Comparison of ENCODE assay signal across 23 mouse cellular contexts in the genomic region with DNA sequence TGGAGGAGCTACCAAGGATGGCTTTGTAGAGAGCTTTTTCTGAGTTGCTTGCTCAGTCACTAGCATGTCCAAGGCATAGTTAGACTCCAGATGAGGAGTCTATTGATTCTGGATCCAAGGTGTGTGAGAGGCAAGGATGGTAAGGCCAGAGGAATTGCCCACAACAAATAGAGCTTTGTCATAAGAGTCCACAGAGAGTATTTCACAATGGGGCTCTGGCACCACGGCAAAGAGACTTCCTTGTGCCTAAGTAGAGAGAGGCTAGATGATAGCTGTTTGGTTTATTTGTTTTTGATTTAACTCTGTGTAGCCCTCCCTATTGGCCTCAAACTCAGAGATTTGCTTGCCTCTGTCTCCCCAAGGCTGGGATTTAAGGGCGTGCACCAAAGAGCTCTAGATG. TPM values are rescaled to one million over a fixed set of nuclear protein-coding genes. Genes with fewer than 3 reads are reported as not detected.
A peak's percentile ranks its signal among the peaks of the same experiment; 100 is the strongest.
DNase-seq lines count a peak whose midpoint lies in the region; ATAC-seq and TF ChIP-seq lines count a peak whose summit lies in the region.
"Had no signal": no experiment of that assay in that cellular context is flagged by ENCODE, and none has a peak within 500 bp of the region (broad histone marks: within the 10 kb centered on the region; RNA-seq: fewer than 3 reads in every experiment).

No protein-coding gene starts in this region.

- H3K9ac ChIP-seq in liver, embryonic 12.5 days = no peak overlapping the region
- H3K9ac ChIP-seq in CH12.LX (ENCODE audit: insufficient read depth, low read depth) = peak overlapping the region; percentile 73
- H3K9ac ChIP-seq in liver, postnatal 0 days (replicated peaks) = no peak overlapping the region
- H3K9ac ChIP-seq: embryonic facial prominence, embryonic 12.5 days; heart, embryonic 12.5 days; limb, embryonic 13.5 days; midbrain, embryonic 12.5 days had no signal

- H3K27me3 ChIP-seq in liver, embryonic 12.5 days (replicated peaks) = no peaks in the 10 kb centered on the region
- H3K27me3 ChIP-seq in CH12.LX (replicated peaks) = no peaks in the 10 kb centered on the region
- no peaks in the 10 kb centered on the region for H3K27me3 ChIP-seq in liver, postnatal 0 days (ENCODE audit: insufficient read depth, low read length)
- H3K27me3 ChIP-seq: heart, embryonic 12.5 days had no signal

- DNase-seq in liver = no peak
- DNase-seq in CH12.LX (ENCODE audit: extremely low read depth) = no peak
- peak; percentile 17 for DNase-seq in fibroblast of lung, adult 2 months (ENCODE audit: low read depth)
- no peak for DNase-seq in liver, postnatal 0 days
- no peak for DNase-seq in urinary bladder, adult 18-20 months (ENCODE audit: low spot score in 2 of 2)
- DNase-seq in frontal cortex, postnatal 25 days (ENCODE audit: low spot score in 2 of 2) = no peak
- DNase-seq in spleen, postnatal 10 days (ENCODE audit: low spot score in 2 of 2) = no peak
- DNase-seq: adrenal gland, adult 2 months; cerebellum, adult 9-10 months; heart, postnatal 36 days; lung, postnatal 4 days; right cerebral cortex, postnatal 14 days; spleen, adult 18-20 months had no signal

- no peak for TF ChIP-seq CTCF in CH12.LX (conservative IDR thresholded peaks at IDR 0.05 in 1 of 2, IDR thresholded peaks at IDR 0.05 in 1 of 2; ENCODE audit: low read depth in 2 of 2, low read length in 2 of 2)
- TF ChIP-seq CTCF in liver, postnatal 0 days (IDR thresholded peaks at IDR 0.05; ENCODE audit: low read depth) = no peak

- peak overlapping the region; percentile 85; the same call in 1 of the 2 replicates for H3K27ac ChIP-seq in liver, embryonic 12.5 days
- H3K27ac ChIP-seq in CH12.LX (ENCODE audit: insufficient read depth, low read depth) = peak overlapping the region; percentile 96
- H3K27ac ChIP-seq in liver, postnatal 0 days (ENCODE audit: low read depth) = peak overlapping the region; percentile 82
- H3K27ac ChIP-seq: embryonic facial prominence, embryonic 12.5 days; hindbrain, postnatal 0 days; kidney, postnatal 0 days; limb, embryonic 13.5 days; midbrain, embryonic 12.5 days had no signal

- in situ Hi-C loops in CH12.LX (cut with MboI; ENCODE audit: low pct_ligation_motif_present, low pct_unique_long_range_greater_than_20kb, low sequenced_read_pairs) = no loop called here

- peaks cover 79% of the 10 kb centered on the region for H3K4me1 ChIP-seq in liver, embryonic 12.5 days
- peaks cover 36 to 72% of the 10 kb centered on the region in 2 experiments for H3K4me1 ChIP-seq in CH12.LX (ENCODE audit: control insufficient read depth in 1 of 2, insufficient read depth in 2 of 2)
- H3K4me1 ChIP-seq in liver, postnatal 0 days (ENCODE audit: insufficient read depth) = peaks cover 57% of the 10 kb centered on the region
- H3K4me1 ChIP-seq: embryonic facial prominence, embryonic 12.5 days; heart, embryonic 12.5 days had no signal

- ATAC-seq in liver, embryonic 12.5 days = no peak
- no peak for ATAC-seq in liver, postnatal 0 days
- ATAC-seq: forebrain, embryonic 14.5 days; hindbrain, postnatal 0 days; intestine, postnatal 0 days had no signal

- TF ChIP-seq EP300 in CH12.LX (IDR thresholded peaks at IDR 0.05; ENCODE audit: low read length) = no peak
- TF ChIP-seq EP300 in liver, postnatal 0 days (IDR thresholded peaks at IDR 0.05; ENCODE audit: low read depth) = no peak

- TF ChIP-seq RAD21 in CH12.LX (IDR thresholded peaks at IDR 0.05; ENCODE audit: low read depth, low read length) = no peak

- TF ChIP-seq POLR2A in CH12.LX (IDR thresholded peaks at IDR 0.05; ENCODE audit: low read depth, low read length) = no peak

- no peak overlapping the region for H3K4me2 ChIP-seq in liver, embryonic 12.5 days
- peak overlapping the region; percentile 71 for H3K4me2 ChIP-seq in CH12.LX (ENCODE audit: insufficient read depth, low read depth, poor library complexity, severe bottlenecking)
- peak overlapping the region; percentile 20; the same call in 1 of the 2 replicates for H3K4me2 ChIP-seq in liver, postnatal 0 days (ENCODE audit: low read depth, low read length)
- H3K4me2 ChIP-seq: embryonic facial prominence, embryonic 12.5 days; heart, embryonic 12.5 days; limb, embryonic 13.5 days; midbrain, embryonic 12.5 days had no signal

- WGBS in liver, embryonic 12.5 days (ENCODE audit: insufficient replicate concordance) = 71% methylated on average over 2 of the region's 2 CpGs
- WGBS in liver, postnatal 0 days (ENCODE audit: insufficient replicate concordance) = 61% methylated on average over 2 of the region's 2 CpGs

- H3K36me3 ChIP-seq in liver, embryonic 12.5 days = no peaks in the 10 kb centered on the region
- peaks cover 13 to 40% of the 10 kb centered on the region in 2 experiments for H3K36me3 ChIP-seq in CH12.LX (replicated peaks in 1 of 2; ENCODE audit: control insufficient read depth in 1 of 2, insufficient read depth in 1 of 2, low read length in 1 of 2)
- H3K36me3 ChIP-seq in liver, postnatal 0 days (replicated peaks; ENCODE audit: insufficient read depth, low read length) = no peaks in the 10 kb centered on the region
- H3K36me3 ChIP-seq: embryonic facial prominence, embryonic 12.5 days; heart, embryonic 12.5 days; limb, embryonic 13.5 days; midbrain, embryonic 12.5 days had no signal

- peaks cover 63% of the 10 kb centered on the region for H3K79me2 ChIP-seq in CH12.LX (replicated peaks; ENCODE audit: control insufficient read depth, extremely low read depth, insufficient read depth, poor library complexity, severe bottlenecking)

- H3K4me3 ChIP-seq in liver, embryonic 12.5 days = no peak overlapping the region
- no peak overlapping the region for H3K4me3 ChIP-seq in CH12.LX (replicated peaks in 1 of 3; ENCODE audit: low read depth in 2 of 3, low read length in 2 of 3, poor library complexity in 1 of 3)
- no peak overlapping the region for H3K4me3 ChIP-seq in liver, postnatal 0 days (ENCODE audit: low read depth, low read length)
- H3K4me3 ChIP-seq: embryonic facial prominence, embryonic 12.5 days; erythroblast, embryonic 14.5 days; heart, embryonic 12.5 days; limb, embryonic 13.5 days; midbrain, embryonic 12.5 days had no signal

- no peaks in the 10 kb centered on the region for H3K9me3 ChIP-seq in liver, embryonic 12.5 days (replicated peaks)
- H3K9me3 ChIP-seq in CH12.LX (replicated peaks; ENCODE audit: low read length) = peaks cover 15% of the 10 kb centered on the region
- H3K9me3 ChIP-seq in liver, postnatal 0 days (ENCODE audit: low read length) = no peaks in the 10 kb centered on the region
- H3K9me3 ChIP-seq: embryonic facial prominence, embryonic 12.5 days; heart, embryonic 12.5 days; limb, embryonic 13.5 days; midbrain, embryonic 12.5 days had no signal

- dilution Hi-C loops in CH12.LX (cut with MboI; ENCODE audit: extremely low pct_ligation_motif_present, extremely low pct_unique_long_range_greater_than_20kb, low sequenced_read_pairs) = no loop called here

TF ChIP-seq in CH12.LX, 34 proteins besides CTCF, POLR2A, EP300 and RAD21:
- no peak for TF ChIP-seq KAT2A (IDR thresholded peaks at IDR 0.05; ENCODE audit: insufficient replicate concordance, low read length)
- TF ChIP-seq PAX5 (IDR thresholded peaks at IDR 0.05; ENCODE audit: low read length) = no peak
- no peak for TF ChIP-seq RCOR1 (conservative IDR thresholded peaks at IDR 0.05; ENCODE audit: low read depth, low read length)
- no peak for TF ChIP-seq NRF1 (IDR thresholded peaks at IDR 0.05; ENCODE audit: low read depth, low read length)
- no peak; the same call in 1 of the 2 replicates for TF ChIP-seq HCFC1 (IDR thresholded peaks at IDR 0.05; ENCODE audit: low read depth, low read length)
- TF ChIP-seq MAFK (IDR thresholded peaks at IDR 0.05; ENCODE audit: insufficient replicate concordance, low read length) = no peak
- TF ChIP-seq USF1 (IDR thresholded peaks at IDR 0.05; ENCODE audit: low read depth, low read length) = no peak
- no peak for TF ChIP-seq SIN3A (IDR thresholded peaks at IDR 0.05; ENCODE audit: low read length)
- no peak for TF ChIP-seq MAX (IDR thresholded peaks at IDR 0.05; ENCODE audit: low read length)

RNA-seq across cellular contexts. Expression of a gene that starts 54.9 kb away (rescaled TPM):
- 17.0 and 19.5 TPM in 2 replicates for polyA plus RNA-seq in liver, embryonic 12.5 days (2016; fragmentation: Nextera tagmentation; extraction: Ambion mirVana)
- total RNA-seq in CH12.LX (2012; rRNA removed) (20.7 and 21.8 TPM in 2 replicates), CH12.LX (2014; rRNA removed) (12.0 and 13.2 TPM in 2 replicates)
- polyA plus RNA-seq in CH12.LX (2012; ENCODE audit: insufficient read length, low read depth) = 32.7 and 38.9 TPM in 2 replicates
- 4.7 and 5.0 TPM in 2 replicates for polyA plus RNA-seq in liver, postnatal 0 days (2015; fragmentation: Nextera tagmentation; extraction: Ambion mirVana)
